Mouse (Mus musculus) activated CD4-positive, CD25-positive, alpha-beta regulatory T cell (primary cell): Measurements from ENCODE around the gene Hivep2. TPM values are rescaled to one million over a fixed set of nuclear protein-coding genes. Genes with fewer than 3 reads are reported as not detected.

Experiments
- polyA plus RNA-seq, 2 experiments: library from polyadenylated mRNA; unstranded; fragments of 100-300 nt; shearing (Covaris generic); gene quantifications; one replicate each; pipeline ENCODE4 v1.2.1; 2017

The Hivep2 gene
- polyA plus RNA-seq, result 10 to 100 TPM; 37.4 to 49.5 TPM

DNA sequence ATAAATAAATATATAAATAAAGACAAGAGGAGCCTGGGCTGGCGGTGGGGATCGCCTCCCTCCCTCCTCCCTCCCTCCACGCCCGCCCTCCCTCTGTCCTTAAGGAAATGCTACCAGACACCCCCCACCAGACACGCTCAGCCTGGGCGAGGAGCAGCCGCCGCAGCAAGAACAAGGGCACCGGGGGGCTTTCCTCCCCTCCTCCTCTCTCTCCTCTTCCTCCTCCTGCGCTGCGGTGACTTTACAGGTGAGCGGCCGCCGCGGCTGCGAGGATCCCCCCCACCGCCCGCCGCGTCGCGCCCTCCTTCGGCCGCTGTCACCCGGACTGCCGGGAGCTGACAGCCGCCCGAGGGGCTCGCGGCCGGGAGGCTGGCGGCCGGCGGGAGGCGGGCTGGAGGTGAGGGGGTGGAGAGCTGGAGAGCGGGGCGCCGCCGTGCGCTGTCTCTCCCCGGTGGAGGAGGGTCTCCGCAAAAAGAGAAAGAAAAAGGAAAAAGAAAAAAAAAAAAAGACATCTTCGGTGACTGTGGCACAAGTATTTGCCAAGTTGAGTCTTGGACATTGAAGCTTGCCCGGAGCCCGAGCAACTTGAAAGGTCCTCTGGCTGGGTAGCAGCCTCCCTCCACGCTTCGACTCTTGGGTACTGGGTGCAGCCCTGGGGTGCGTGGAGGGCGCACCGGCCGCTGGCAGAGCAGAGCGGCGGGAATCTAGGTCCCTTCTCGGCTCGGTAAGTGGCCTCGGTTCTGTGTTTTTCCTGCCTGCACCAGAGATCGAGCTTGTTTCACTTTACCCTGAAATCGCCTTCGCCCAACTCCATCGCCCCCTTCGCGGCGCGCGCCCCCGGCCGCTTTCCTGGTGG lies at the start of gene Hivep2:
Gene Hivep2, plus strand, starts transcription at position 102 of the 856 bp plus-strand sequence.

Other genes starting within 250 kb of the Hivep2 start
- gene Aig1, start 97.1 kb upstream of the Hivep2 start, polyA plus RNA-seq, result 10 to 100 TPM; 30.2 to 35.6 TPM